Mouse (Mus musculus): Measurements from ENCODE around the gene Tk1. TPM values are rescaled to one million over a fixed set of nuclear protein-coding genes. Genes with fewer than 3 reads are reported as not detected.

Gene Tk1
- polyA plus RNA-seq, 2 experiments: 128 to 160 TPM

- 92% methylated on average over 9 of the region's 9 CpGs for WGBS
- H3K9me3 ChIP-seq (ENCODE audit: control insufficient read depth, low read length): no peaks in the 10 kb centered on the region
- DNase-seq (ENCODE audit: low spot score) (no peak), ATAC-seq (ENCODE audit: low FRiP score, low read depth) (no peak)
- no peak overlapping the region for H3K27ac ChIP-seq (replicated peaks; ENCODE audit: low read depth, low read length)
- H3K4me2 ChIP-seq (replicated peaks; ENCODE audit: low read depth, low read length, severe bottlenecking): no peak overlapping the region
- H3K27me3 ChIP-seq (ENCODE audit: control insufficient read depth, insufficient read depth, low read length): no peaks in the 10 kb centered on the region
- peaks cover 52% of the 10 kb centered on the region for H3K36me3 ChIP-seq (ENCODE audit: control insufficient read depth, insufficient read depth, low read length)
- TF ChIP-seq POLR2A (IDR thresholded peaks at IDR 0.05; ENCODE audit: borderline replicate concordance, extremely low read depth, insufficient read depth, insufficient read length): no peak
- H3K4me3 ChIP-seq (replicated peaks; ENCODE audit: low read length): no peak overlapping the region
- no peak overlapping the region for H3K9ac ChIP-seq (ENCODE audit: low read depth, low read length, severe bottlenecking)
- H3K4me1 ChIP-seq (ENCODE audit: control insufficient read depth, insufficient read depth, low read length): peaks cover 11% of the 10 kb centered on the region
These were observed 28.3 kb upstream of the Tk1 start for GRCm38 (mm10) chr11:117854241-117854640.

GRCm38 (mm10) chr11:117852875-117853274 lies 27.0 kb upstream of the Tk1 start:
- ATAC-seq (ENCODE audit: low FRiP score, low read depth): no peak
- no peak for DNase-seq (ENCODE audit: low spot score)
- H3K9me3 ChIP-seq (ENCODE audit: control insufficient read depth, low read length): no peaks in the 10 kb centered on the region
- H3K9ac ChIP-seq (ENCODE audit: low read depth, low read length, severe bottlenecking): no peak overlapping the region
- 80% methylated on average over 3 of the region's 3 CpGs for WGBS
- no peak for TF ChIP-seq POLR2A (IDR thresholded peaks at IDR 0.05; ENCODE audit: borderline replicate concordance, extremely low read depth, insufficient read depth, insufficient read length)
- no peak overlapping the region for H3K27ac ChIP-seq (replicated peaks; ENCODE audit: low read depth, low read length)
- no peaks in the 10 kb centered on the region for H3K27me3 ChIP-seq (ENCODE audit: control insufficient read depth, insufficient read depth, low read length)
- no peak overlapping the region for H3K4me2 ChIP-seq (replicated peaks; ENCODE audit: low read depth, low read length, severe bottlenecking)
- H3K4me1 ChIP-seq (ENCODE audit: control insufficient read depth, insufficient read depth, low read length): peaks cover 16% of the 10 kb centered on the region
- peaks cover 52% of the 10 kb centered on the region for H3K36me3 ChIP-seq (ENCODE audit: control insufficient read depth, insufficient read depth, low read length)
- no peak overlapping the region for H3K4me3 ChIP-seq (replicated peaks; ENCODE audit: low read length)

GRCm38 (mm10) chr11:117848985-117849671 lies 23.2 kb upstream of the Tk1 start, which contains the start of gene Birc5:
Gene Birc5 (plus strand): TSS chr11:117849251.
- Histone ChIP-seq H3K4me2 (replicated peaks; ENCODE audit: low read depth, low read length, severe bottlenecking) (peak within 1 kb of the TSS; percentile 61), H3K9ac (ENCODE audit: low read depth, low read length, severe bottlenecking) (peak within 1 kb of the TSS; percentile 73), H3K9me3 (ENCODE audit: control insufficient read depth, low read length) (no peaks in the 10 kb centered on the region), H3K36me3 (ENCODE audit: control insufficient read depth, insufficient read depth, low read length) (peaks cover 20% of the 10 kb centered on the region), H3K27ac (replicated peaks; ENCODE audit: low read depth, low read length) (peak within 1 kb of the TSS; percentile 89), H3K4me3 (replicated peaks; ENCODE audit: low read length) (peak within 1 kb of the TSS; percentile 59), H3K27me3 (ENCODE audit: control insufficient read depth, insufficient read depth, low read length) (no peaks in the 10 kb centered on the region), H3K4me1 (ENCODE audit: control insufficient read depth, insufficient read depth, low read length) (peaks cover 20% of the 10 kb centered on the region)
- DNase-seq (ENCODE audit: low spot score) (peak; percentile 97), ATAC-seq (ENCODE audit: low FRiP score, low read depth) (peak; percentile 94)
- TF ChIP-seq POLR2A (IDR thresholded peaks at IDR 0.05; ENCODE audit: borderline replicate concordance, extremely low read depth, insufficient read depth, insufficient read length): no peak
- WGBS: 0% methylated on average over 35 of the region's 51 CpGs

GRCm38 (mm10) chr11:117848271-117848984 lies 22.5 kb upstream of the Tk1 start:
- Histone ChIP-seq H3K4me2 (replicated peaks; ENCODE audit: low read depth, low read length, severe bottlenecking) (peak overlapping the region; percentile 61), H3K9me3 (ENCODE audit: control insufficient read depth, low read length) (no peaks in the 10 kb centered on the region), H3K9ac (ENCODE audit: low read depth, low read length, severe bottlenecking) (peak overlapping the region; percentile 73), H3K27ac (replicated peaks; ENCODE audit: low read depth, low read length) (peak overlapping the region; percentile 89), H3K4me3 (replicated peaks; ENCODE audit: low read length) (peak overlapping the region; percentile 59), H3K4me1 (ENCODE audit: control insufficient read depth, insufficient read depth, low read length) (peaks cover 20% of the 10 kb centered on the region), H3K36me3 (ENCODE audit: control insufficient read depth, insufficient read depth, low read length) (peaks cover 13% of the 10 kb centered on the region), H3K27me3 (ENCODE audit: control insufficient read depth, insufficient read depth, low read length) (no peaks in the 10 kb centered on the region)
- ATAC-seq (ENCODE audit: low FRiP score, low read depth) (peak; percentile 88), DNase-seq (ENCODE audit: low spot score) (peak; percentile 52)
- WGBS: 9% methylated on average over 19 of the region's 19 CpGs
- no peak for TF ChIP-seq POLR2A (IDR thresholded peaks at IDR 0.05; ENCODE audit: borderline replicate concordance, extremely low read depth, insufficient read depth, insufficient read length)

- Histone ChIP-seq H3K9me3 (ENCODE audit: control insufficient read depth, low read length) (no peaks in the 10 kb centered on the region), H3K36me3 (ENCODE audit: control insufficient read depth, insufficient read depth, low read length) (peaks cover 6% of the 10 kb centered on the region), H3K9ac (ENCODE audit: low read depth, low read length, severe bottlenecking) (peak overlapping the region; percentile 73), H3K4me3 (replicated peaks; ENCODE audit: low read length) (peak overlapping the region; percentile 59; the same call in 1 of the 2 replicates), H3K27ac (replicated peaks; ENCODE audit: low read depth, low read length) (peak overlapping the region; percentile 89), H3K27me3 (ENCODE audit: control insufficient read depth, insufficient read depth, low read length) (no peaks in the 10 kb centered on the region), H3K4me2 (replicated peaks; ENCODE audit: low read depth, low read length, severe bottlenecking) (peak overlapping the region; percentile 61), H3K4me1 (ENCODE audit: control insufficient read depth, insufficient read depth, low read length) (peaks cover 20% of the 10 kb centered on the region)
- ATAC-seq (ENCODE audit: low FRiP score, low read depth) (no peak), DNase-seq (ENCODE audit: low spot score) (no peak)
- WGBS: 68% methylated on average over 7 of the region's 7 CpGs
- no peak for TF ChIP-seq POLR2A (IDR thresholded peaks at IDR 0.05; ENCODE audit: borderline replicate concordance, extremely low read depth, insufficient read depth, insufficient read length)
These were observed 21.8 kb upstream of the Tk1 start for GRCm38 (mm10) chr11:117847593-117848215.

Data from limb, embryonic 14.5 days (tissue).